Mouse (Mus musculus): Measurements from ENCODE around the gene Slc38a2. TPM values are rescaled to one million over a fixed set of nuclear protein-coding genes. Genes with fewer than 3 reads are reported as not detected.

Gene Slc38a2
- polyA plus RNA-seq, 1 experiment from 2014 or later = 148 TPM

DNA sequence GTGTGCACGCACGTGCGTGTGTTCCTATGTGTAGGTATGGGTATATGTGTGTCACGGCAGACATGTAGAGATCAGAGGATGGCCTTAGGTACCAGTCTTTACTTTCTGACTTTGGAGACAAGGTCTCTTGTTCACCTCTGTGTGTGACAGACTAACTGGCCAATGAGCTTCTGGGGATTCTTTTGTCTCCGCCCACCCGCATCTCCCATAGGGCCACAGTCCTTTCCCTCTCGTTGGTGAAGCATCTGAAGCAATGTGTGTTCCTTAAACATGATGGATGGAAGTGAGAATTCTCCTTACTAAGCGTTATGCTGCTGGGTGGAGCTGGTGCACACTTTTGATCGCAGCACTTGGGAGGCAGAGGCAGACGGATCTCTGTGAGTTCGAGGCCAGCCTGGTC, 24.5 kb downstream of the Slc38a2 start:
- CTCF ChIA-PET = interaction anchor here (1.2 kb wide), 2 partner anchors 9 to 262 kb away, joined by 3 to 5 read pairs; no protein-coding TSS in a partner anchor
- ATAC-seq (no peak), DNase-seq (ENCODE audit: low read depth, low spot score) (no peak)
- POLR2A ChIA-PET = interaction anchor here (1.6 kb wide), 1 partner anchor 16 kb away, joined by 5 read pairs; no protein-coding TSS in a partner anchor
- no peaks in the 10 kb centered on the region for H3K27me3 ChIP-seq
- TF ChIP-seq CTCF (IDR thresholded peaks at IDR 0.05) = no peak
- in situ Hi-C loops (cut with MboI; ENCODE audit: low pct_unique_long_range_greater_than_20kb) = no loop called here

DNA sequence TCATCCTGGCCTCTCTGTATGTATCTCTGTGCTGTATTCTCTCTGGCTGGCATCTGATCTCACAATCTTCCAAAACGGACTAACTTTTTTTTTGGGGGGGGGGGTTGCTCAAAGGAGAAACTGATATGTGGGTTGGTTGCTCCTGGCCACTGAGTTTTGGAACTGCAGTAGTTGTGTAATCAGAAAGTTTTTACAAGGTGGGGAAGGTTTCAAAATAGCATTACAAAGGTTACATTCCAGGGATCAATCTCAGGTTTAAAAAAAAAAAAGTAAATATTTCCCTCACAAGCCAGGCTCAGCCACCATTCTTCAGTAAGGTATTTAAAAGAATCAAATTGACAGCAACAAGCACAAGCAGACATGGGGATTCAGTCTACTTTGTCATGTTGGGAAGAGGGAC, 25.4 kb downstream of the Slc38a2 start:
- no peaks in the 10 kb centered on the region for H3K27me3 ChIP-seq
- CTCF ChIA-PET = interaction anchor here (1.1 kb wide), 1 partner anchor 126 kb away, joined by 3 read pairs; no protein-coding TSS in a partner anchor
- POLR2A ChIA-PET = no interaction called here
- in situ Hi-C loops (cut with MboI; ENCODE audit: low pct_unique_long_range_greater_than_20kb) = loop anchor here (5.0 kb wide), 1 partner anchor 127 kb away; no protein-coding TSS in a partner anchor
- TF ChIP-seq CTCF (IDR thresholded peaks at IDR 0.05) = no peak
- ATAC-seq = no peak
- no peak for DNase-seq (ENCODE audit: low read depth, low spot score)

DNA sequence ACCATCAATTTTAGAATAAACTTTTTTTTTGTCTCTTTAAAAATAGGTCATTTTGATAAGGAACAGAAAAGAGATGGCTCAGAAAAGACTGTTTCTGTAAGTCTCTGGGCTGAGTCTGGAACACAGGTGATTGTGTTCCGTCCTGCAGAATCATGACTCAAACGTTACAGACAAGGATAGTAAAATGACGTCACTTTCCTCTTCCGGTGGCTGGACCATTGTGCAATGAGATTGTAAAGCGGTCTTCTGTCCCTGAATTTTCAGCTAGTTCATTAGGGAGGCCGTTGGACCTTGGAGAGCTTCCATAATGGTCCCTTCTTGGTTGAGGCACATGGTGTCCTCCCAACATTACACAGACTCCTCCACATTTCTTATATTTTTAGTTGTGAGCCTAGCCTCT, 29.8 kb downstream of the Slc38a2 start:
- ChIA-PET POLR2A (no interaction called here), CTCF (interaction anchor here (0.7 to 1.9 kb wide), 3 partner anchors 117 to 267 kb away, joined by 3 to 6 read pairs (median 4); no protein-coding TSS in a partner anchor)
- ATAC-seq (no peak), DNase-seq (ENCODE audit: low read depth, low spot score) (no peak)
- TF ChIP-seq CTCF (IDR thresholded peaks at IDR 0.05) = no peak
- in situ Hi-C loops (cut with MboI; ENCODE audit: low pct_unique_long_range_greater_than_20kb) = loop anchor here (5.0 kb wide), 1 partner anchor 122 kb away; no protein-coding TSS in a partner anchor
- H3K27me3 ChIP-seq = no peaks in the 10 kb centered on the region

DNA sequence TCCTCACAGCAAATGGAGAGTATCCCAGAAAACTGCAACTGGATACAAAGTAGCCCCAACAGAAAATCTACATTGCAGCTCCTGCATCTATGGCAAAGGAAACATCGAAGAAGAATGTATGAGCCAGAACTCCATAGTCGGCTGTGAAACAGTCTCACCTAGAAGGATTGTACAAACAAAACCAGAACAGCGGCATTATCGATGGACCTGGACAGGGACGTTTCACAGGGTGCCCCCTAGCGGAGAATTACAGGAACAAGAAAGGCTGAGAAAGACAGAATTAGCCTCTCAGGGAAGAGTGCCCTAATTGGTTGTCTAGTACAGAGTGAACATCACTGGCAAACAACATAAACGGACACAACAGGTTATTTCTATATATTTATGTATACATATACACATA, 32.9 kb downstream of the Slc38a2 start:
- ChIA-PET POLR2A (no interaction called here), CTCF (interaction anchor here (0.7 to 2.9 kb wide), 23 partner anchors 9 to 270 kb away, joined by 3 to 22 read pairs (median 4); no protein-coding TSS in a partner anchor)
- ATAC-seq = no peak
- H3K27me3 ChIP-seq = no peaks in the 10 kb centered on the region
- in situ Hi-C loops (cut with MboI; ENCODE audit: low pct_unique_long_range_greater_than_20kb) = no loop called here
- no peak for DNase-seq (ENCODE audit: low read depth, low spot score)
- TF ChIP-seq CTCF (IDR thresholded peaks at IDR 0.05) = peak; percentile 75

DNA sequence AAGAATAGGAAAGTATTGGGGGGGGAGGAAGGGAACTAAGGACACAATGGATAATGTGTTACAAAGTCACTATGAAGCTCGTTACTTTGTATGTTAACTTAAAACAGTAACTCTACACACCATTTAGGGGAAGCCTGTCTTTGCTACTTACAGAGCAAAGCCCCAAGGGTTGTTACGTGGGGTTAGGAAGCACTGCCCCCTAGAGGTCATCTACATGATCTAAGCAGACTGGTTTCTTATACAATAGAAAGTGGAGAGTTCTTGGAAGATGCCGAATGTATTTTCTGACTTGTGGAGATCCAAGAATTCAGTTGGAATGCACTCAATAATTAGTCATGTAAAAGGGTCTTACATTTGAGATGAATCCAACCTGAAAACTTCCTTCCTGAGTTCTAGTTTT, 33.6 kb downstream of the Slc38a2 start:
- ATAC-seq (peak; percentile 68), DNase-seq (ENCODE audit: low read depth, low spot score) (no peak)
- CTCF ChIA-PET = interaction anchor here (0.7 to 2.9 kb wide), 18 partner anchors 10 to 192 kb away, joined by 3 to 22 read pairs (median 4); no protein-coding TSS in a partner anchor
- POLR2A ChIA-PET = no interaction called here
- TF ChIP-seq CTCF (IDR thresholded peaks at IDR 0.05) = peak; percentile 74
- no peaks in the 10 kb centered on the region for H3K27me3 ChIP-seq
- in situ Hi-C loops (cut with MboI; ENCODE audit: low pct_unique_long_range_greater_than_20kb) = no loop called here

DNA sequence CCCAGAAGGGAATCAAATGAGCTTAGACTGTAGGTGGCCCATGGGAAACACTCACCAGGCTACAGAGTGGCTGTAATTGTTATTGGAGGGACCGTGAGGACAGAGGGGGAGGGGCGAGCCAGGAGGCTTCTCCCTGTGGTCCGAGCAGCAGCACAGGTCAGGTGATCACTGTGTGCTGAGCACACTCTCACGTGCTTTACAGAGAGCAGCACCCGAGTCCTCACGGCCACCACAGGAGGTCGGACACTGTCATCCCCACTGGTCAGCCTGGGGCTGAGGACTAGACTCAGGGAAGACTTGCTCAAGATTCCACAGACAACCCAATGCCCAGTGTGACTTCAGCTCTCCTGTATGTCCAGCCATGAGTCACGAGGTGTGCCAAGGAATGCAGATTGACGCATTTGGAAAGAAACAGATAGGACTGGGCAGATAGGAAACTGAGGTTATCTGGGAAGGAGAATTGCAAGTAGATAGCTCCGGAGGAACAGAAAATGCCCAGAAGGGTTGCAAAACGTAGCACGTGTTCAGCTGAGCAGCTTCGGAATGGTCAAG, 38.9 kb downstream of the Slc38a2 start:
- ATAC-seq = no peak
- H3K27me3 ChIP-seq = no peaks in the 10 kb centered on the region
- TF ChIP-seq CTCF (IDR thresholded peaks at IDR 0.05) = no peak
- CTCF ChIA-PET = interaction anchor here (1.0 to 1.6 kb wide), 2 partner anchors 108 to 118 kb away, joined by 3 to 6 read pairs; no protein-coding TSS in a partner anchor
- in situ Hi-C loops (cut with MboI; ENCODE audit: low pct_unique_long_range_greater_than_20kb) = no loop called here
- DNase-seq (ENCODE audit: low read depth, low spot score) = no peak
- POLR2A ChIA-PET = interaction anchor here (0.6 kb wide), 1 partner anchor 105 kb away, joined by 3 read pairs; no protein-coding TSS in a partner anchor

DNA sequence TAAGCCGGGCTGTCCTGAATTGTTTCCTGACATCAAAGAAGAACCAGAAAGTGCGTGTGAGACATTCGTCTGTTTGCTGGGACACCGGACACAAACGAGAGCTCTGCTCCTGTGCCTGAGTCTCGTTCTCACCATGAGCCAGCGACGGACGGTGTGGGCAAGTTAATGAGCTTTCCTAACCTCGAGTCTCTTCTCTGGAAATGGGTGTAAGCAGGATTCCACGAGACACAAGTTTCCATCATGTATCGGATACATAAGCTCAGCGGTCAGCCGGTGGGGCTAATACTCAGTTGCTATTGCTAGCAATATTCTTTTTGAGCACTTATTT, 41.3 kb downstream of the Slc38a2 start:
- no peak for TF ChIP-seq CTCF (IDR thresholded peaks at IDR 0.05)
- in situ Hi-C loops (cut with MboI; ENCODE audit: low pct_unique_long_range_greater_than_20kb) = no loop called here

DNA sequence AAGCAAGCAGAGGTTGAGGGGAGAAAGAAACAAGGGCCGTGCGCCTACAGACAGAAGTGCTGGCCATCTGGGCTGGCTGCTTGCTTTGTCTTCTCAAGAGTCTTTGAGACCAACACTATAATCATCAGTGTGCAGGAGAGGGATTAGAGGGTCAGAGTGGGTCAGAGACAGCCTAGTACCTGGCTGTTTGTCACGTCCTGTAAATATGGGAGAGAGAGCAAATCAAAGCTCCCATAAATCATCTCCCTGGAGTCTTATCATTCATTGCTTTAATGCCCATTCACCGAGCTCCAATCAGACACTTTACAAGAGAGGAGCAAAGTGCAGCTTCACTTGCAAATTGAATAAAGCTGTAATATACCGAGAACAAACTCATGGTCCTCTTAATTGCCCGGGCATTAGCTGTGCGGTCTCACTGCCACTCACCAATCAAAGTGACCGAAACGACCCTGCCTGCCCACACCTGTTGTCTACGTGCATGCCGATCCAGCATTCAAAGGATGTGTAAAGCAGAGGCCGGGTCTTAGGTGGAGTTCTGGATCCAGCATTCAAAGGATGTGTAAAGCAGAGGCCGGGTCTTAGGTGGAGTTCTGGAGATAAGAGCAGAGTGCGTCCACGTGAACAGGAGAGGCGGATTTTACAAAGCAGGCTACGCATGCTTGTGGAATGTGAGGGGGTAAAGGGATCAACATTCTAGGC, 41.8 kb downstream of the Slc38a2 start:
- CTCF ChIA-PET = interaction anchor here (1.0 kb wide), 2 partner anchors 9 to 115 kb away, joined by 3 read pairs; no protein-coding TSS in a partner anchor
- H3K27me3 ChIP-seq = no peaks in the 10 kb centered on the region
- DNase-seq (ENCODE audit: low read depth, low spot score) (no peak), ATAC-seq (no peak)
- no peak for TF ChIP-seq CTCF (IDR thresholded peaks at IDR 0.05)
- in situ Hi-C loops (cut with MboI; ENCODE audit: low pct_unique_long_range_greater_than_20kb) = no loop called here
- POLR2A ChIA-PET = no interaction called here

More for the DNA sequence above, 41.3 kb downstream of the Slc38a2 start:
- H3K27me3 ChIP-seq = no peaks in the 10 kb centered on the region
- ATAC-seq (no peak), DNase-seq (ENCODE audit: low read depth, low spot score) (no peak)
- POLR2A ChIA-PET = no interaction called here
- CTCF ChIA-PET = no interaction called here

DNA sequence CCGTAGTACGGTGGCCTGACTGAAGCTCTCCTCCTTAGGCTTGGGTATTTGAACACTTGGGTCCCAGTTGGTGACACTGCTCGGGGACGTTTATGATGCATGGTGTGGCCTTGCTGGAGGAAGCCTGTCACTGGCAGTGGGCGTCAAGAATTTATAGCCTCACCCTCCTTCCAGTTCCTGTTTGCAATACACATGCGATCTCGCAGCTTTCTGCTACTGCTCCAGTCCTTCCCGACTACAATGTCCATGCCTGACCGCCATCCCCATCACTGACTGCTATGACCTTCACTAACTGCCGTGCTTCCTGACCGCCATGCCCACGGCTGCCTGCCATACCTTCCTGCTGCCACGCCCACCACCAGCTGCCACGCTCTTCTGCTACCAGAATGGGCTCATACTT, 44.0 kb downstream of the Slc38a2 start:
- peaks cover 4% of the 10 kb centered on the region for H3K27me3 ChIP-seq
- CTCF ChIA-PET = no interaction called here
- in situ Hi-C loops (cut with MboI; ENCODE audit: low pct_unique_long_range_greater_than_20kb) = no loop called here
- ATAC-seq (no peak), DNase-seq (ENCODE audit: low read depth, low spot score) (no peak)
- no peak for TF ChIP-seq CTCF (IDR thresholded peaks at IDR 0.05)
- POLR2A ChIA-PET = no interaction called here

DNA sequence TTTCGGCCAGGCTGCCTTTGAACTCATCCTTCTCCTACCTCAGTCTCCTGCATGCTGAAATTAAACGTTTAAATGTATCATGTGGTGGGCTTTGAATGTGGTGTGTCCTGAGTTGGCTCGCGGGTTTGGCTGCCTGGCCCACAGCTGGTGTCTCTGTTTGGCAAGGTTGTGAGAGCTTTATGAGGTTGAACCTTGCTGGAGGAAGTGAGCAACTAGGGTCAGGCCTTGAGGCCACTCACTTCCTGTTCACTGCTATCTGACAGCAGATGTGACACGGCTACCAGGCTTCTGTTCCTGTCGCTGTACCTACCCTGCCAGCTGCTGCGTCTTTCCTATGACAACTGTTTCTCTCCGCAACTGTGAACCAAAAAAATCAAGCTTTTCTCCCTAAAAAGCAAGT, 44.8 kb downstream of the Slc38a2 start:
- ChIA-PET POLR2A (no interaction called here), CTCF (interaction anchor here (0.9 to 1.8 kb wide), 3 partner anchors 9 to 80 kb away, joined by 3 to 4 read pairs (median 3); no protein-coding TSS in a partner anchor)
- in situ Hi-C loops (cut with MboI; ENCODE audit: low pct_unique_long_range_greater_than_20kb) = no loop called here
- peaks cover 9% of the 10 kb centered on the region for H3K27me3 ChIP-seq
- DNase-seq (ENCODE audit: low read depth, low spot score) (no peak), ATAC-seq (no peak)
- no peak for TF ChIP-seq CTCF (IDR thresholded peaks at IDR 0.05)

DNA sequence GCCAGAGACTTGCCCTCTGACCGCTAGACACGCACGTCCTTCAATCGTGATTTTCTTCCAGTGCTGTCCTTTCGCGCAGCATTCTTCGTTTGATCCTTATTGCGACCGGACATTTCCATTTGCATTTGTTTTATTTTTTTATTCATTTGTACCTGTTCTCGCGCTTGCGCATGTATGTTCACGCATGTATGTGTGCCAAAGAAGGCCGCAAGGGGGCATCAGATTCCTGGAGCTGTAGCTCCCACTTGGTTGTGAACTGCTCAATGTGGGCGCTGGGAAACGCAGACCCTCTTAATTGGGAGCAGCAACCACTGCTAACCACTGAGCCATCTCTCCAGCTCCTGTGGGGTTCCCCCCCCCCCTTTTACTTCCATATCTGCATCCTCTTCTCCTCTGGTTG, 46.5 kb downstream of the Slc38a2 start:
- peaks cover 9% of the 10 kb centered on the region for H3K27me3 ChIP-seq
- ATAC-seq = no peak
- DNase-seq (ENCODE audit: low read depth, low spot score) = no peak
- in situ Hi-C loops (cut with MboI; ENCODE audit: low pct_unique_long_range_greater_than_20kb) = no loop called here
- TF ChIP-seq CTCF (IDR thresholded peaks at IDR 0.05) = no peak
- POLR2A ChIA-PET = no interaction called here
- CTCF ChIA-PET = interaction anchor here (1.6 to 1.8 kb wide), 2 partner anchors 8 to 11 kb away, joined by 3 to 4 read pairs; partner anchors contain the start of gene Slc38a1
